Mouse (Mus musculus) small intestine, adult 2 months (tissue): ENCODE results near the gene Zfp148. TPM values are rescaled to one million over a fixed set of nuclear protein-coding genes. Genes with fewer than 3 reads are reported as not detected.

ENCODE experiments used
- H3K27ac ChIP-seq: fragments of 200-500 bp; 2 replicates; pipeline ENCODE4 v1.5.1; 2012; ENCODE audit warnings: low read depth, low read length, control low read depth, inconsistent platforms; ENCODE audit not compliant: insufficient read depth
- H3K27me3 ChIP-seq: fragments of 200-500 bp; 2 replicates; pipeline ENCODE4 v1.6.1; 2012; ENCODE audit warnings: mild to moderate bottlenecking, moderate library complexity, low read length, inconsistent platforms; ENCODE audit not compliant: control insufficient read depth, insufficient read depth
- H3K36me3 ChIP-seq: fragments of 200-500 bp; 2 replicates; pipeline ENCODE4 v1.6.1; 2012; ENCODE audit warnings: mild to moderate bottlenecking, low read length, control low read depth, inconsistent platforms; ENCODE audit not compliant: control insufficient read depth, insufficient read depth
- H3K4me1 ChIP-seq: fragments of 200-500 bp; 2 replicates; pipeline ENCODE4 v1.6.1; 2012; ENCODE audit warnings: low read length, inconsistent platforms, mixed read lengths; ENCODE audit not compliant: control insufficient read depth, insufficient read depth, insufficient read length
- H3K4me3 ChIP-seq: fragments of 200-500 bp; 2 replicates; pipeline ENCODE4 v1.5.1; 2012; ENCODE audit warnings: low read depth, mild to moderate bottlenecking, control low read depth, inconsistent platforms, low read length, moderate library complexity
- CTCF ChIP-seq: fragments of 200-500 bp; IDR thresholded peaks from 2 replicates; pipeline ENCODE4 v1.5.1; 2012; ENCODE audit warnings: low read depth, mild to moderate bottlenecking, control low read depth, inconsistent platforms, low read length, moderate library complexity, mixed read lengths; ENCODE audit not compliant: insufficient replicate concordance, insufficient read length; ENCODE audit errors: extremely low read depth
- POLR2A ChIP-seq: fragments of 200-500 bp; IDR thresholded peaks from 2 replicates; pipeline ENCODE4 v1.6.1; 2012; ENCODE audit warnings: low read depth, mild to moderate bottlenecking, control low read depth, inconsistent platforms, low read length, moderate library complexity
- WGBS: fragments of 180-500 bp; shearing (Covaris S2); methylation state at CpG from one replicate; pipeline ENCODE4 v1.1.7; 2018; 5-methylcytosine and 5-hydroxymethylcytosine counted together
- polyA plus RNA-seq: library from polyadenylated mRNA; depleted of rRNA; stranded (reverse); fragments of >200 nt; gene quantifications from 2 replicates; pipeline ENCODE4 v1.2.3, GENCODE M21; 2012

Zfp148 gene
- polyA plus RNA-seq, 1 experiment, result 4.0 TPM

GRCm38 (mm10) chr16:33455263-33455910 is 74.8 kb downstream of the Zfp148 start:
- TF ChIP-seq POLR2A, result no peak
- TF ChIP-seq CTCF, result no peak
- no peaks in the 10 kb centered on the region for H3K27me3 ChIP-seq
- H3K4me1 ChIP-seq, result 0 out of 2 replicates have a peak, but pooled peaks cover 2% of the 10 kb centered on the region
- peaks cover 21% of the 10 kb centered on the region for H3K36me3 ChIP-seq
- 80% methylated on average over 6 of the region's 6 CpGs for WGBS
- H3K27ac ChIP-seq, result no peak overlapping the region
- no peak overlapping the region for H3K4me3 ChIP-seq

GRCm38 (mm10) chr16:33459101-33459500 is 78.5 kb downstream of the Zfp148 start:
- Histone ChIP-seq H3K36me3 (peaks cover 26% of the 10 kb centered on the region), H3K4me1 (0 out of 2 replicates have a peak, but pooled peaks cover 2% of the 10 kb centered on the region), H3K27me3 (no peaks in the 10 kb centered on the region), H3K27ac (no peak overlapping the region), H3K4me3 (no peak overlapping the region)
- 88% methylated on average over 1 of the region's 1 CpGs for WGBS
- TF ChIP-seq CTCF (no peak), POLR2A (no peak)

- TF ChIP-seq POLR2A, result no peak
- no peak for TF ChIP-seq CTCF
- Histone ChIP-seq H3K27ac (no peak overlapping the region), H3K27me3 (no peaks in the 10 kb centered on the region), H3K4me3 (no peak overlapping the region), H3K36me3 (peaks cover 26% of the 10 kb centered on the region), H3K4me1 (no peaks in the 10 kb centered on the region)
- WGBS, result 85% methylated on average over 3 of the region's 3 CpGs
Observed at GRCm38 (mm10) chr16:33461416-33461815, 80.8 kb downstream of the Zfp148 start.

- H3K4me3 ChIP-seq, result no peak overlapping the region
- no peaks in the 10 kb centered on the region for H3K4me1 ChIP-seq
- TF ChIP-seq POLR2A (no peak), CTCF (no peak)
- no peak overlapping the region for H3K27ac ChIP-seq
- 95% methylated on average over 4 of the region's 4 CpGs for WGBS
- H3K27me3 ChIP-seq, result no peaks in the 10 kb centered on the region
- H3K36me3 ChIP-seq, result peaks cover 24% of the 10 kb centered on the region
Observed at GRCm38 (mm10) chr16:33464509-33465241, 84.0 kb downstream of the Zfp148 start.

GRCm38 (mm10) chr16:33465242-33465614 is 84.6 kb downstream of the Zfp148 start:
- no peaks in the 10 kb centered on the region for H3K4me1 ChIP-seq

GRCm38 (mm10) chr16:33467451-33467850 is 86.8 kb downstream of the Zfp148 start:
- WGBS, result 71% methylated on average over 6 of the region's 6 CpGs

More at GRCm38 (mm10) chr16:33465242-33465614, 84.6 kb downstream of the Zfp148 start:
- WGBS, result 89% methylated on average over 4 of the region's 4 CpGs
- TF ChIP-seq CTCF (no peak), POLR2A (no peak)
- Histone ChIP-seq H3K27me3 (no peaks in the 10 kb centered on the region), H3K36me3 (peaks cover 24% of the 10 kb centered on the region), H3K4me3 (no peak overlapping the region), H3K27ac (no peak overlapping the region)

GRCm38 (mm10) chr16:33469973-33470372 is 89.3 kb downstream of the Zfp148 start:
- Histone ChIP-seq H3K36me3 (peaks cover 31% of the 10 kb centered on the region), H3K27ac (no peak overlapping the region), H3K4me3 (no peak overlapping the region), H3K27me3 (no peaks in the 10 kb centered on the region), H3K4me1 (no peaks in the 10 kb centered on the region)
- TF ChIP-seq POLR2A (no peak), CTCF (no peak)

More at GRCm38 (mm10) chr16:33467451-33467850, 86.8 kb downstream of the Zfp148 start:
- Histone ChIP-seq H3K4me3 (no peak overlapping the region), H3K27me3 (no peaks in the 10 kb centered on the region), H3K36me3 (peaks cover 29% of the 10 kb centered on the region), H3K4me1 (no peaks in the 10 kb centered on the region), H3K27ac (no peak overlapping the region)
- no peak for TF ChIP-seq POLR2A
- no peak for TF ChIP-seq CTCF
